Mouse (Mus musculus): ENCODE measurements around the gene Rbm18. TPM values are rescaled to one million over a fixed set of nuclear protein-coding genes. Genes with fewer than 3 reads are reported as not detected.

Gene Rbm18
- total and polyA plus RNA-seq, 2 experiments = 5.6 to 13.3 TPM

- H3K36me3 ChIP-seq (ENCODE audit: control insufficient read depth, insufficient read depth, low read length) = no peaks in the 10 kb centered on the region
- no peak for TF ChIP-seq CTCF (IDR thresholded peaks at IDR 0.05; ENCODE audit: low read depth, low read length)
- TF ChIP-seq POLR2A (IDR thresholded peaks at IDR 0.05; ENCODE audit: extremely low read depth, insufficient read depth, low read length) = no peak
- H3K27me3 ChIP-seq (ENCODE audit: control insufficient read depth, insufficient read depth, low read length) = peaks cover 42% of the 10 kb centered on the region
- peak overlapping the region; percentile 33; the same call in 1 of the 2 replicates for H3K4me3 ChIP-seq (ENCODE audit: insufficient read depth, low read depth, low read length)
- no peak for DNase-seq (ENCODE audit: extremely low read depth, low read depth, low spot score)
- peaks cover 8% of the 10 kb centered on the region; the same call in 1 of the 2 replicates for H3K4me1 ChIP-seq (ENCODE audit: control insufficient read depth, insufficient read depth, low read length)
- no peak overlapping the region for H3K27ac ChIP-seq (replicated peaks; ENCODE audit: insufficient read depth, low read depth, low read length)
- H3K79me2 ChIP-seq (ENCODE audit: control insufficient read depth, insufficient read depth, low read length) = no peaks in the 10 kb centered on the region
- 2% methylated on average over 32 of the region's 32 CpGs for whole genome bisulfite sequencing
- H3K9ac ChIP-seq (ENCODE audit: low read depth, low read length) = no peak overlapping the region
Measured at GRCm38 (mm10) chr2:36104436-36104955, 32.1 kb downstream of the Rbm18 start.

- Histone ChIP-seq H3K27me3 (ENCODE audit: control insufficient read depth, insufficient read depth, low read length) (peaks cover 42% of the 10 kb centered on the region), H3K4me1 (ENCODE audit: control insufficient read depth, insufficient read depth, low read length) (peaks cover 8% of the 10 kb centered on the region; the same call in 1 of the 2 replicates), H3K27ac (replicated peaks; ENCODE audit: insufficient read depth, low read depth, low read length) (no peak overlapping the region), H3K79me2 (ENCODE audit: control insufficient read depth, insufficient read depth, low read length) (no peaks in the 10 kb centered on the region), H3K9ac (ENCODE audit: low read depth, low read length) (no peak overlapping the region), H3K4me3 (ENCODE audit: insufficient read depth, low read depth, low read length) (peak overlapping the region; percentile 23; the same call in 1 of the 2 replicates), H3K36me3 (ENCODE audit: control insufficient read depth, insufficient read depth, low read length) (no peaks in the 10 kb centered on the region)
- TF ChIP-seq CTCF (IDR thresholded peaks at IDR 0.05; ENCODE audit: low read depth, low read length) = no peak
- 7% methylated on average over 37 of the region's 38 CpGs for WGBS
- no peak for DNase-seq (ENCODE audit: extremely low read depth, low read depth, low spot score)
Measured at GRCm38 (mm10) chr2:36103555-36104367, 32.8 kb downstream of the Rbm18 start.

DNA sequence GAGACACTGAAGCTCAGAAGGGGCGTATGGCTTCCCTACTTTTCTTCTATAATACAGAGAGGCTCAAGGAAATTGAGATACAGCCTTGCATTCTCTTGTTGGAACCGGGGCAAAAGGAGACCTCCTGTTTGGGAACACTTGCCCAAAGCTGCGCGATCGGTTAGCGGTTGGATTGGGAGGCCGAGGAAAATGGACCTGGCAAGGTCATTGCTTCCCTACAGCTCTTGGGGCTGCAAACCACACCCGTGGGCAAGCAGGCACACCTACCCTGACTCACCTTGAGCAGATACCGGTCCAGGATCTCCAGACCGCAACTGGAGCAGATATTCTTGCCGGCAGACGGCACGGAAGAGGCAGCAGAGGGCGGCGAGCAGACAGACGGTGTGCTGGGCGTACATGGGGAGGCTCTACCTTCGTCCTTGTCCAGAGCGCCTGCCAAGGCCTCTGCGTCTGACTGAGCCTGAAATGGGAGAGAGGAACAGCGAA is 33.5 kb downstream of the Rbm18 start:
- Histone ChIP-seq H3K79me2 (ENCODE audit: control insufficient read depth, insufficient read depth, low read length) (no peaks in the 10 kb centered on the region), H3K9ac (ENCODE audit: low read depth, low read length) (no peak overlapping the region), H3K4me1 (ENCODE audit: control insufficient read depth, insufficient read depth, low read length) (peaks cover 8% of the 10 kb centered on the region; the same call in 1 of the 2 replicates), H3K27ac (replicated peaks; ENCODE audit: insufficient read depth, low read depth, low read length) (no peak overlapping the region), H3K4me3 (ENCODE audit: insufficient read depth, low read depth, low read length) (no peak overlapping the region), H3K36me3 (ENCODE audit: control insufficient read depth, insufficient read depth, low read length) (no peaks in the 10 kb centered on the region), H3K27me3 (ENCODE audit: control insufficient read depth, insufficient read depth, low read length) (peaks cover 42% of the 10 kb centered on the region)
- 11% methylated on average over 21 of the region's 21 CpGs for WGBS
- TF ChIP-seq POLR2A (IDR thresholded peaks at IDR 0.05; ENCODE audit: extremely low read depth, insufficient read depth, low read length) = no peak
- no peak for TF ChIP-seq CTCF (IDR thresholded peaks at IDR 0.05; ENCODE audit: low read depth, low read length)
- no peak for DNase-seq (ENCODE audit: extremely low read depth, low read depth, low spot score)

- Histone ChIP-seq H3K27ac (replicated peaks; ENCODE audit: insufficient read depth, low read depth, low read length) (no peak overlapping the region), H3K4me1 (ENCODE audit: control insufficient read depth, insufficient read depth, low read length) (peaks cover 8% of the 10 kb centered on the region; the same call in 1 of the 2 replicates), H3K79me2 (ENCODE audit: control insufficient read depth, insufficient read depth, low read length) (no peaks in the 10 kb centered on the region), H3K36me3 (ENCODE audit: control insufficient read depth, insufficient read depth, low read length) (no peaks in the 10 kb centered on the region), H3K9ac (ENCODE audit: low read depth, low read length) (no peak overlapping the region), H3K27me3 (ENCODE audit: control insufficient read depth, insufficient read depth, low read length) (peaks cover 41% of the 10 kb centered on the region), H3K4me3 (ENCODE audit: insufficient read depth, low read depth, low read length) (peak overlapping the region; percentile 0; the same call in 1 of the 2 replicates)
- 12% methylated on average over 21 of the region's 21 CpGs for WGBS
- DNase-seq (ENCODE audit: extremely low read depth, low read depth, low spot score) = no peak
- TF ChIP-seq POLR2A (IDR thresholded peaks at IDR 0.05; ENCODE audit: extremely low read depth, insufficient read depth, low read length) (no peak), CTCF (IDR thresholded peaks at IDR 0.05; ENCODE audit: low read depth, low read length) (no peak)
Measured at GRCm38 (mm10) chr2:36102559-36102946, 34.0 kb downstream of the Rbm18 start.

DNA sequence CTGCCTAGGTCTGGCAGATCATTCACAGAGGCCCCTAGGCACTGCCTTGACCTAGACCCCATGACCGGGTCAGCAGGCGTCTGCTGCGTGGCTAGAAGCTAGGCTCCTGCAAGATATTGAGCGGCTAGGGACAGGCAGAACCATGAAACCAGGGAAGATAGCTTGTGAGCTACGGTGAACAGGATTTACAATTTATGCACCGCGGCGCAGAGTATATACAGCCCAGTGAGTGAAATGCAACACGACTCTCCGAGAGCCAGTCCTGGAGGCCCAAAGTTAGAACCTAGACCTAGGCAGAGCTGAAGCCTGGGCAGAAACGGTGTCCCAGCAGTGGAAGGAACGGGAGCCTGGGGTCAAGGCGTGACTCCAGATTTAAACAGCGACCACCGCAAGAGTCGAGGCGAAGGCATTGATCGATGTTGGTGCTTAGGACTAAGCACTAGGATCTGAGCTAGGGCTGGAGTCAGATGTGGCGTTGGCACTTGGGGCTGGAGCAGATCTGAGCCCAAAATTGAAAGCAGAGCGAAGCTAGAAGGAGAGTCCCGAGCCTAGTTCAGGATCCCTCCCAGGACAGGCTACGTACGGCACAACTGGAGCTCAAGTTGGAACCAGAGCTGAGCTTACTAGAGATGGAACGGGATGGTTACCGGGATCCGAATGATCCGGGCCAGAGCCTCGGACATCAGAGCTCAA is 34.6 kb downstream of the Rbm18 start:
- Histone ChIP-seq H3K9ac (ENCODE audit: low read depth, low read length) (no peak overlapping the region), H3K4me3 (ENCODE audit: insufficient read depth, low read depth, low read length) (no peak overlapping the region)

More for the DNA sequence above, 34.6 kb downstream of the Rbm18 start:
- H3K36me3 ChIP-seq (ENCODE audit: control insufficient read depth, insufficient read depth, low read length) = no peaks in the 10 kb centered on the region
- WGBS = 22% methylated on average over 28 of the region's 28 CpGs
- no peak for DNase-seq (ENCODE audit: extremely low read depth, low read depth, low spot score)
- peaks cover 14% of the 10 kb centered on the region for H3K4me1 ChIP-seq (ENCODE audit: control insufficient read depth, insufficient read depth, low read length)
- TF ChIP-seq POLR2A (IDR thresholded peaks at IDR 0.05; ENCODE audit: extremely low read depth, insufficient read depth, low read length) (no peak), CTCF (IDR thresholded peaks at IDR 0.05; ENCODE audit: low read depth, low read length) (no peak)
- H3K27ac ChIP-seq (replicated peaks; ENCODE audit: insufficient read depth, low read depth, low read length) = no peak overlapping the region
- no peaks in the 10 kb centered on the region for H3K79me2 ChIP-seq (ENCODE audit: control insufficient read depth, insufficient read depth, low read length)
- H3K27me3 ChIP-seq (ENCODE audit: control insufficient read depth, insufficient read depth, low read length) = peaks cover 43% of the 10 kb centered on the region

Measured in liver, adult 2 months (tissue).